Mouse (Mus musculus) cerebellum, adult 8-10 months (tissue): ENCODE results near the gene Mug2.
"Not testable (repeated sequence)": the region's sequence is repeated elsewhere in the genome, so short reads cannot be mapped to it uniquely, and the experiment has no call there.

ENCODE experiments used
- DNase-seq: peaks from one replicate; pipeline ENCODE4 v3.0.0; 2022

The Mug2 gene

DNA sequence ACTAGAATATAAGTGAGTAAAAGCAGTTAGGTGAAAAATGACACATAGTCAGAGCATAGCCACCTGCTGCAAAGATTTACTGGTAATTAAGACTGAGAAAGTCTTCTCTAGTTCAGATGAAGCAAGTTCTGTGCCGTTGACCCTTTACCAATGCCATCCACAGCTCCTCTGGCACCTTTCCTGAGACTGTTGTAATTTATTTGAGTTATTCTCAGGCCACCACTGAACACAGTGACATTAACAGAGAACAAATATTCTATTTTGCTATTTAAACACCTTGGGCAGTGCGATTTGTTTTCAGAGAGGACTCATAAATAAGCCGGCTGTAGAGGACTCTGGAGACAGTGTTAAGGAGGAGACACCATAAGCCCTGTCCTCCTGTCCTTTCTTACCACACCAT lies at the start of gene Mug2:
Gene Mug2, plus strand, starts transcription at position 301 of the 400 bp plus-strand sequence.
- DNase-seq: not testable (repeated sequence)

DNA sequence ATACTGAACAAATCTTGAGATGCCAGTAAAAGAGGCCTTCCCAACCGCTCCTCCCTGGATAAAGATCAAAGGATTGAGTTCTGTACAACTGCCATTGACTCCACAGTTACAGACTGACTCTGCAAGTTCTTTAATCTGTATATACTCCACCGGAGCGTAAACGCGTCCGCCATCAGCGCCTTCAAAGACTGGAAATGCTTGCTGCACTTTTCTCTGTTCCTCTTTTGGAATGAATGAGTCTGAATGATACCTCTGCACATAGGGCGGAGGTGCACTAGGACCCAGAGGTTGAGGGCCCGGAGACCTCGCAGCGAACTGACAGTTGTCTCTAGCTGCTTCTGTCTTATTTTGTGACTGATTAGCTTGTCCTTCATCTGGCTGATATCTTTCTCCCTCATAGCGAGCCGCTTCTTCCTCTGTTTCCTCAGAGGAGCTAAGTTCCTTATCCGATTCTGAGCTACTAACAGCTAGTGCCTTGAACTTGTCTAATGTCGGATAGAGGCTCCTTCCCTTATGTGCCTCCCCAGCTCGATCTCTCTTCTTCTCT lies 48.7 kb upstream of the Mug2 start:
- not testable (repeated sequence) for DNase-seq

DNA sequence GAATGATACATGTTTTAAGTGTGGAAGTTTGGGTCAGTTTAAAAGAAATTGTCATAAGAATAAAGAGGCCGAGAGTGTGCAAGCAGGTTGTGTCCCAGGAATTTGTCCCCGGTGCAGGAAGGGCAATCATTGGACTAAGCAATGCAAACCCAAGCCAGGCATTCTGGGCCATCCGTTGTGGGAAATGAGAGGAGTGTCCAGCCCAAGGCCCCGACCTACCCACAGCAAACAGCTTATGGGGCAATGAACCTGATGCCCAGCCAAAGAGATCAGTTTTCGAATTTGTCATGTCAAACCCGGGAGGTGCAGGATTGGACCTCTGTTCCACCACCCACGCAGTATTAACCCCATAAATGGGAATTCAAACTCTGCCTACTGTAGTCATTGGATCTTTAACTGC lies 30.9 kb upstream of the Mug2 start:
- no peak for DNase-seq

DNA sequence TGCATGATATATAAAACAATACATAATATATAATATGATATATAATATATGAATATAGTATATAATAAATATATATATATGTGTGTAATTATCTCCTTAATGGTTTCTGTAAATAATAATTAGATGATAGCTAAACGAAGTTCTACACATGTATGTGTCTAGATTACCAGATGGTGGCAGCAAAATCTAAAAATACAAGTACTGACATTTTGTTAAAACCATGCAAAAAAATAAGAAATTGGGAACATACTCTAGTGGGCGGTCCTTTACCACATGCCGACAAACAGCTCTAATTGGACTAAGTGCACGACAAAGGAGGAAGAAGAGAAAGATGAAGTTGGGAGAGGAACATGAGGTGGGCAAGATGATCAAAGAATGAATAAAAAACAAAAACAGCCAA lies 94.3 kb downstream of the Mug2 start:
- no peak for DNase-seq

DNA sequence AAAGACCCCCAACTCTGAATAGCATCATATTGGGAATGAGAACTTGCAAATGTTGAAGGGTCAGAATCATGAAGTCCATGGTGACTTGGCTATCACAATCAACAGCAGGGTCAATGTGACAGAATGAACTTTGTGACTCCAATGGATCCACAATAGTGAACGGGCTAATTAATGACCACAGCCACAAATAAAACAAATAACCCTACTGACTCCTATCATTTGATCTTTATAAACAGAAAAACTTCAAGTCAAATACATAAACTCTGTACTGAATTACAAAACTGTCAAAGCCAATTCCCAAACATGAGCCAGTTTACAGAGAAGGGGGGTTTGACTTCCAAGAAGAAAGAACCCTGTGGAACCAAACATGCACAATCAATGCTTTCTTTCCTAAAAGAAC lies 95.1 kb downstream of the Mug2 start:
- no peak for DNase-seq

DNA sequence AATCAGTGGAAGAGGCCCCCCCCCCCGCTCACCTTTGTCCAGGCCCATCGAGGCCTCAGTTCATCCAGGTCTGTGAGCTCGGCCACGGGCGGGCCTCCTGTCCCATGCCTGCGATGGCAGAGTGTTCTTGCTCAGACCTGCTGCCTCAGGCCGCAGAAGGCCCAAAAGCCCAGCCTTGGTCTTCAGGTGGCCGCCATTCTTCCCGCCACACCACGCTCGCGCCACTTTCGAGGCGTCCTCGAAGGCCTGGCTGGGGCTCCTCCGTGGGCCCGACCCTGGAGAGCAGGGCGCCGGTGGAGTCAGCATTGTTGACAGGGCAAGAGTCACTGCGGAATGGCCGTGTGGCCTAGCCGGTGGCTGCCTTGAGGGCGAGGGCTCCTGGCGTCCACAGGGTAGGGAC lies 110.4 kb downstream of the Mug2 start:
- DNase-seq: no peak

DNA sequence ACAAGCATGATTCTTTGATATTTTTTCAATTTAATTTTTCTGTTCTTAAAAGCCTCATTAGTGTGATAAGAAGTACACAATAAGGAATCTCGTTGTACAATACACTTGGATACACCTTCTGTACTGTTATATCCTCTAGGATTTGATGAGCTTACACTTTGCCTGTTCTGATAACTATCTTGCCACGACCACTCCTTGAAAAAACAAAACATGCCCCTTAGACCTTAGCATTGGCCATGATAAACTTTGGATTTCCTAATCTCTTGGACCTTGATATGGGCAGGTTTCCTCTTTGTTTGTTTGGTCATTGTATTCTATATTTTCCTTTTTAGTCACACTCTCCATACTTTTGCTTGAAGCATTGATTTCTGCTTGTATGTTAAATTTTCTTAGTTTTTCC lies 123.0 kb downstream of the Mug2 start:
- DNase-seq: no peak
